Mouse (Mus musculus): ENCODE measurements around the gene Hspb9. TPM values are rescaled to one million over a fixed set of nuclear protein-coding genes. Genes with fewer than 3 reads are reported as not detected.

The Hspb9 gene
- total and polyA plus RNA-seq, 3 experiments, result 0.73 to 2.1 TPM; not detected in 1

DNA sequence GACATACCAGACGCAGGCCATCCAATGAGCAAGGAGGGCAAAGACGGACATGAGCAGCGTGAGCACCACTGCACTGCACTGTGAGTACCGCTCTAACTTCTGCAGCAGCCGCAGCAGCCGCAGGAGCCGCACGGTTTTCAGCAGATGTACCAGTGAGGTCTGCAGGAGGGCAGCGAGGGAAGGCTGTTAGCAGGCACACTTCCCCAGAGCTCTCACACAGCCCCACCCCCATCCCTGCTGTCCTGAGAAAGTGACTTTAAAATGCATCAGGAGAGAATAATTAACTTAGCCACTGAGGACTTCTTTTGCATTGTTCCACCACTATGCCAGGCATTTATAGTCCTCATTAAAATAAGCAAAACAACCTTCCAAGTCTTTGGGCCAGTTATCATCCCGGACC, 38.6 kb downstream of the Hspb9 start:
- no peak for TF ChIP-seq RAD21 (IDR thresholded peaks at IDR 0.05; ENCODE audit: low read depth, low read length)
- TF ChIP-seq ZKSCAN1 (IDR thresholded peaks at IDR 0.05; ENCODE audit: low read depth, low read length), result no peak
- no peak for TF ChIP-seq RCOR1 (IDR thresholded peaks at IDR 0.05; ENCODE audit: low read depth, low read length)
- TF ChIP-seq MXI1 (IDR thresholded peaks at IDR 0.05; ENCODE audit: low read depth, low read length), result no peak
- TF ChIP-seq POLR2AphosphoS2 (IDR thresholded peaks at IDR 0.05; ENCODE audit: low read length), result no peak
- no peak for TF ChIP-seq JUND (IDR thresholded peaks at IDR 0.05; ENCODE audit: low read depth, low read length)
- no peak for TF ChIP-seq USF2 (IDR thresholded peaks at IDR 0.05; ENCODE audit: borderline replicate concordance in 1 of 2, insufficient read depth in 1 of 2, low read depth in 1 of 2, low read length in 2 of 2)
- TF ChIP-seq GABPA (IDR thresholded peaks at IDR 0.05; ENCODE audit: low read depth, low read length), result no peak
- TF ChIP-seq HCFC1 (IDR thresholded peaks at IDR 0.05; ENCODE audit: low read depth, low read length), result no peak
- no peak for TF ChIP-seq TBP (IDR thresholded peaks at IDR 0.05; ENCODE audit: low read depth, low read length)
- TF ChIP-seq CHD2 (IDR thresholded peaks at IDR 0.05; ENCODE audit: low read length), result no peak
- TF ChIP-seq ZNF384 (IDR thresholded peaks at IDR 0.05; ENCODE audit: low read depth, low read length), result no peak
- TF ChIP-seq TAL1 (IDR thresholded peaks at IDR 0.05; ENCODE audit: low read length), result no peak
- no peak for TF ChIP-seq UBTF (IDR thresholded peaks at IDR 0.05; ENCODE audit: borderline replicate concordance, insufficient read depth, low read depth, low read length)
- no peak for TF ChIP-seq TCF12 (IDR thresholded peaks at IDR 0.05; ENCODE audit: low read depth, low read length)
- TF ChIP-seq EP300 (IDR thresholded peaks at IDR 0.05; ENCODE audit: low read depth in 1 of 2, low read length in 2 of 2), result no peak
- no peak for TF ChIP-seq BHLHE40 (IDR thresholded peaks at IDR 0.05; ENCODE audit: borderline replicate concordance, low read depth, low read length)
- TF ChIP-seq E2F4 (IDR thresholded peaks at IDR 0.05; ENCODE audit: borderline replicate concordance, low read depth, low read length), result no peak
- no peak for TF ChIP-seq ETS1 (IDR thresholded peaks at IDR 0.05; ENCODE audit: low read depth, low read length)
- TF ChIP-seq NELFE (IDR thresholded peaks at IDR 0.05; ENCODE audit: low read depth, low read length), result no peak
- Histone ChIP-seq H3K4me3 (ENCODE audit: control insufficient read depth in 1 of 2, insufficient read depth in 1 of 2, low read depth in 2 of 2, low read length in 2 of 2) (no peak overlapping the region), H3K9ac (ENCODE audit: control insufficient read depth, low read depth, low read length, poor library complexity, severe bottlenecking) (no peak overlapping the region), H3K27me3 (ENCODE audit: control insufficient read depth in 1 of 2, insufficient read depth in 2 of 2, low read length in 2 of 2) (no peaks in the 10 kb centered on the region), H3K79me2 (ENCODE audit: control insufficient read depth, insufficient read depth, low read length, poor library complexity) (no peaks in the 10 kb centered on the region), H3K4me1 (ENCODE audit: control insufficient read depth in 1 of 2, insufficient read depth in 2 of 2, low read length in 2 of 2) (peaks cover 3 to 9% of the 10 kb centered on the region in 2 experiments; a peak in 3 of 4 replicates), H3K9me3 (replicated peaks; ENCODE audit: insufficient read depth, low read length) (no peaks in the 10 kb centered on the region), H3K36me3 (ENCODE audit: control insufficient read depth in 1 of 2, insufficient read depth in 2 of 2, low read length in 2 of 2) (0 out of 4 replicates have a peak, but pooled peaks cover 0 to 5% of the 10 kb centered on the region in 2 experiments), H3K27ac (ENCODE audit: control insufficient read depth, low read depth, low read length) (no peak overlapping the region)
- DNase-seq (ENCODE audit: low read depth, low spot score), result no peak

DNA sequence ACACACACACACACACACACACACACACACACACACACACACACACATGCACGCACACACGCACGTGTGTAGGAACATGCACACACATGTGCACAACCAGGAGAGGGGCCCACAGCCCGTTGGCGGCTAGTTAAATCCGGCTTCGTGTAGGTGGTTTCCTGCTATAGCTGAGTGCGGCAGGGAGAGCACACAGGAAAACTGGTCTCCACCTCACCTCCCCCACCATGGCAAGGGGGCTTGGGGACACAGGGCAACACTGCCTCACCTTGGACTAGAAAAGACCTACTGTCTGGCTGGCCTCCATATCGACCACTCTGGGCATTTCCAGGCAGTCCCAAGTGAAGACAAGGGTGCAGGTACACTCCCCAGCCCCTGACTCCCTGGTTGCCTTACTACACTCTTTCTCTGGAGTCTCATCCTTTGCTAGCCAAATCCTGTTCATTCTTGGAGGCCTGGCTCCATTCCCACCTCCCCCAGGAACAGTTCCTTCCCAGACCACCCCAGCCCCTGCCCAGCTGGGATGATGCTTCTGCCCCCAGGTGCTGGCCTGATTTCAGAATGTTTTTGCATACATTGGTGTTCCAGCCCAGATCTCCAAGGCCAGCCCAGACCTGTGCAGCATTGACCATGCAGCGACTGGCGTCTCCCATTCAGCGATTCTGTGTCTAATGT, 40.5 kb downstream of the Hspb9 start:
- Histone ChIP-seq H3K4me3 (ENCODE audit: control insufficient read depth in 1 of 2, insufficient read depth in 1 of 2, low read depth in 2 of 2, low read length in 2 of 2) (no peak overlapping the region), H3K27ac (ENCODE audit: control insufficient read depth, low read depth, low read length) (no peak overlapping the region), H3K36me3 (ENCODE audit: control insufficient read depth in 1 of 2, insufficient read depth in 2 of 2, low read length in 2 of 2) (no peaks in the 10 kb centered on the region), H3K27me3 (ENCODE audit: control insufficient read depth in 1 of 2, insufficient read depth in 2 of 2, low read length in 2 of 2) (no peaks in the 10 kb centered on the region), H3K79me2 (ENCODE audit: control insufficient read depth, insufficient read depth, low read length, poor library complexity) (no peaks in the 10 kb centered on the region), H3K9me3 (replicated peaks; ENCODE audit: insufficient read depth, low read length) (no peaks in the 10 kb centered on the region), H3K4me1 (ENCODE audit: control insufficient read depth in 1 of 2, insufficient read depth in 2 of 2, low read length in 2 of 2) (no peaks in the 10 kb centered on the region), H3K9ac (ENCODE audit: control insufficient read depth, low read depth, low read length, poor library complexity, severe bottlenecking) (no peak overlapping the region)
- TF ChIP-seq UBTF (IDR thresholded peaks at IDR 0.05; ENCODE audit: borderline replicate concordance, insufficient read depth, low read depth, low read length) (no peak), MYB (IDR thresholded peaks at IDR 0.05; ENCODE audit: low read depth, low read length) (no peak), GATA1 (IDR thresholded peaks at IDR 0.05; ENCODE audit: low read depth, low read length) (no peak), MAZ (IDR thresholded peaks at IDR 0.05; ENCODE audit: low read depth, low read length) (no peak), ZC3H11A (IDR thresholded peaks at IDR 0.05; ENCODE audit: low read depth, low read length) (no peak), RAD21 (IDR thresholded peaks at IDR 0.05; ENCODE audit: low read depth, low read length) (no peak)
- no peak for DNase-seq (ENCODE audit: low read depth, low spot score)
